Mouse (Mus musculus) heart, embryonic 11.5 days (tissue): Measurements from ENCODE around the gene Ddx50. TPM values are rescaled to one million over a fixed set of nuclear protein-coding genes. Genes with fewer than 3 reads are reported as not detected.

Source experiments
- ATAC-seq: fragments of 200-750 bp; cut with Nextera tagmentation; replicated peaks from 2 replicates; pipeline ENCODE4 v1.8.0; 2017; ENCODE audit warnings: moderate library complexity; ENCODE audit not compliant: insufficient number of reproducible peaks, low FRiP score, low TSS enrichment
- H3K27ac ChIP-seq: fragments of 300-500 bp; sonication (generic); 2 replicates; pipeline ENCODE4 v1.5.1; 2014; ENCODE audit warnings: mild to moderate bottlenecking, low read depth, low read length
- H3K27me3 ChIP-seq: fragments of 300-500 bp; sonication (generic); 2 replicates; pipeline ENCODE4 v1.6.1; 2014; ENCODE audit warnings: mild to moderate bottlenecking, low read length, mixed read lengths; ENCODE audit not compliant: control insufficient read depth, insufficient read depth
- H3K36me3 ChIP-seq: fragments of 300-500 bp; sonication (generic); 2 replicates; pipeline ENCODE4 v1.6.1; 2014; ENCODE audit warnings: mild to moderate bottlenecking, low read length, moderate library complexity, mixed read lengths; ENCODE audit not compliant: control insufficient read depth, insufficient read depth
- H3K4me1 ChIP-seq: fragments of 300-500 bp; sonication (generic); 2 replicates; pipeline ENCODE4 v1.6.1; 2014; ENCODE audit warnings: low read length; ENCODE audit not compliant: control insufficient read depth, insufficient read depth
- H3K4me2 ChIP-seq: fragments of 300-500 bp; sonication (generic); 2 replicates; pipeline ENCODE4 v1.6.1; 2014; ENCODE audit warnings: mild to moderate bottlenecking, moderate library complexity
- H3K4me3 ChIP-seq: fragments of 300-500 bp; sonication (generic); 2 replicates; pipeline ENCODE4 v1.5.1; 2014; ENCODE audit warnings: low read depth, low read length
- H3K9ac ChIP-seq: fragments of 300-500 bp; sonication (generic); 2 replicates; pipeline ENCODE4 v1.6.1; 2014; ENCODE audit warnings: mild to moderate bottlenecking, low read depth, low read length, moderate library complexity
- H3K9me3 ChIP-seq: fragments of 300-500 bp; sonication (generic); replicated peaks from 2 replicates; pipeline ENCODE4 v1.6.1; 2016; ENCODE audit warnings: low read length; ENCODE audit not compliant: control insufficient read depth
- WGBS: fragments of 180-500 bp; shearing (Covaris S2); extraction: QIAGEN DNeasy Blood & Tissue Kit; methylation state at CpG from one replicate; pipeline ENCODE4 v1.1.7; 2014; ENCODE audit not compliant: insufficient replicate concordance; 5-methylcytosine and 5-hydroxymethylcytosine counted together
- polyA plus RNA-seq: library from polyadenylated mRNA; unstranded; fragments of >200 nt; fragmentation: Nextera tagmentation; extraction: Ambion mirVana; gene quantifications from 2 replicates; pipeline ENCODE4 v1.2.1, GENCODE M21; 2014

Ddx50 gene
- polyA plus RNA-seq = 107 and 125 TPM in 2 replicates

GRCm38 (mm10) chr10:62650881-62651810, at the start of gene Ddx50:
TSS of gene Ddx50 (minus strand) at chr10:62651218.
- ATAC-seq = peak; percentile 98
- H3K9me3 ChIP-seq = no peaks in the 10 kb centered on the region
- H3K27ac ChIP-seq = peak within 1 kb of the TSS; percentile 93
- peak within 1 kb of the TSS; percentile 91 for H3K9ac ChIP-seq
- under 1% methylated on average over 88 of the region's 89 CpGs for WGBS
- peak within 1 kb of the TSS; percentile 97 for H3K4me3 ChIP-seq
- H3K4me1 ChIP-seq = peaks cover 9% of the 10 kb centered on the region
- H3K36me3 ChIP-seq = peaks cover 5% of the 10 kb centered on the region; the same call in 1 of the 2 replicates
- peak within 1 kb of the TSS; percentile 68 for H3K4me2 ChIP-seq
- no peaks in the 10 kb centered on the region for H3K27me3 ChIP-seq

DNA sequence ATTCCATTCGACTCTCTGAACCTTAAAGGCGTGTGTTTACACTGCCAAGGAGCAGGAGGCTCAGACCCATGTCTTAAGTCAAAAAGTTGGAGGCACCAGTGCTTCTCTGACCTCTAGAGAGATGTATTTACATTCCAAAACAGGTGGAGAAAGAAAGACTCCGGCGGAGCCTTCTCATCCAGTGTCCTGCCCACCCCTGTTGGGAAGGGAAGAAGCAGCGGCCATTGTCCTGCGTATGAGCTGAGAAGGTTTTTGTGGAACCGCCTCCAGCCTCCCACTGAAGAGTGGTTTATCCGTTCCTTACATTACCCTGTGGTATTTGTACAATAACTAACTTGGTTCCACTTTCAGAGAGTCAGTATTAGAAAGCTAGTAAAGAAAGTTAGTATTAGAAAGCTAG, 41.8 kb upstream of the Ddx50 start:
- H3K27ac ChIP-seq = no peak overlapping the region
- ATAC-seq = no peak
- no peak overlapping the region for H3K4me2 ChIP-seq
- H3K27me3 ChIP-seq = no peaks in the 10 kb centered on the region
- no peaks in the 10 kb centered on the region for H3K36me3 ChIP-seq
- no peak overlapping the region for H3K9ac ChIP-seq
- 63% methylated on average over 8 of the region's 8 CpGs for WGBS
- no peaks in the 10 kb centered on the region for H3K4me1 ChIP-seq
- H3K4me3 ChIP-seq = no peak overlapping the region
- H3K9me3 ChIP-seq = no peaks in the 10 kb centered on the region

DNA sequence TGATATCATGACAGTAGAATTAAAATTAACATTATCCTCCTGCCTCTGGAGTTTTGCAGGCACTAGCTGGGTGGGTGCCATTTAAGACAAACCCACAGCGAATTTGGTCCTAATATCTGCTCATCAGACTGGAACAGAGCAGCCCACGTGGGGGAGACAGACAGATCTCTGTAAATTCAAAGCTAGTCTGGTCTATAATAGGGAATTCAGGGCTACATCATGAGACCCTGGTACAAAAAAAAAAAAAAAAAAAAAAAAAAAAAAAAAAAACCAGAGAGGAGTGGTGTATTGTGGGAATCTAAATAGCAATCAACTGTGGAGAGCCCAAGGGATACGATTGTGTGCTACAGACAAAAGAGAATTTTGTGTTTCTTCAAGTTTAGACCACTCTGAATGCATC, 41.2 kb upstream of the Ddx50 start:
- H3K27me3 ChIP-seq = no peaks in the 10 kb centered on the region
- H3K27ac ChIP-seq = no peak overlapping the region
- ATAC-seq = no peak
- no peaks in the 10 kb centered on the region for H3K36me3 ChIP-seq
- H3K9ac ChIP-seq = no peak overlapping the region
- H3K4me3 ChIP-seq = no peak overlapping the region
- WGBS = 81% methylated on average over 3 of the region's 3 CpGs
- H3K9me3 ChIP-seq = no peaks in the 10 kb centered on the region
- H3K4me1 ChIP-seq = no peaks in the 10 kb centered on the region
- no peak overlapping the region for H3K4me2 ChIP-seq

- Histone ChIP-seq H3K4me2 (no peak overlapping the region), H3K27ac (no peak overlapping the region), H3K9me3 (no peaks in the 10 kb centered on the region), H3K27me3 (no peaks in the 10 kb centered on the region), H3K36me3 (no peaks in the 10 kb centered on the region), H3K9ac (no peak overlapping the region), H3K4me3 (no peak overlapping the region), H3K4me1 (no peaks in the 10 kb centered on the region)
- ATAC-seq = no peak
- whole genome bisulfite sequencing = 82% methylated on average over 15 of the region's 15 CpGs
Measured at GRCm38 (mm10) chr10:62687032-62687674, 36.1 kb upstream of the Ddx50 start.

DNA sequence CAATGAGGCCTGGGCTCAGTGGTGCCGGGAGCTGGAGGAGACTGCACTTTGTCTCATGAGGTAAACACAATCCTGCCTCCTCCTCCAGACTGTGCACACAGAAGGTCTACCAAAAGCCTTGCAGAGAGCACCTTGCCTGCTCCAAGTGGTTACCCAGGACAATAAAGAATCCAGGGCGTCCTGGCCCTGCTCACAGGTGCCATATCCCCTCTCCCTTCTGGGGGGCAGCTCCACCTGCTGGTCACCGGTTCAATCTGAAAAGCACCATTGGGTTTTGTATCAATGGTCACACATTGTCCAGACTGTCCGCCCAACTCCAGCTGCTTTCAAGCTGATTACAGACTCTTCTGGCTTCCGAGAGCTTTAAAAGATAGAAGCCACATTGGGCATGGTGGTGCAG, 32.0 kb upstream of the Ddx50 start:
- Histone ChIP-seq H3K27ac (no peak overlapping the region), H3K27me3 (no peaks in the 10 kb centered on the region), H3K4me1 (no peaks in the 10 kb centered on the region), H3K36me3 (no peaks in the 10 kb centered on the region), H3K4me2 (no peak overlapping the region), H3K9me3 (peaks cover 4% of the 10 kb centered on the region; the same call in 1 of the 2 replicates), H3K4me3 (no peak overlapping the region), H3K9ac (no peak overlapping the region; the same call in 1 of the 2 replicates)
- WGBS = 45% methylated on average over 5 of the region's 5 CpGs
- ATAC-seq = no peak

DNA sequence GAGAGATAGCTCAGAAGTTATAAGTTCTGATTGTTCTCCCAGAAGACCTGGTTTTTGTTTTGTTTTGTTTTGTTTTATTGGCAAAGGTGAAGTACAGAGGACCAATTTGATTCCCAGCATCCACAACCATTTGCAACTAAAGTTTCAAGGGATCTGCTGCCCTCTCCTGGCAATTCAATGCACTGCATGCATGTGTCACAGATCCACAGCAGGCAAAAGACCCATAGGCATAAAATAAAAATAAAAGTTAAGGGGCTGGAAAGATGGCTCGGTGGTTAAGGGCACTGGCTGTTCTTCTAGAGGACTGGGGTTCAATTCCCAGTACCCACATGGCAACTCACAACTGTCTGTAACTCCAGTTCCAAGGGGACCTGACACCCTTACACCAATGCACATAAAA, 28.8 kb upstream of the Ddx50 start:
- 64% methylated on average over 1 of the region's 1 CpGs for WGBS
- Histone ChIP-seq H3K4me1 (no peaks in the 10 kb centered on the region), H3K4me2 (no peak overlapping the region), H3K9ac (no peak overlapping the region), H3K4me3 (no peak overlapping the region), H3K36me3 (no peaks in the 10 kb centered on the region), H3K27me3 (no peaks in the 10 kb centered on the region), H3K27ac (no peak overlapping the region), H3K9me3 (peaks cover 4% of the 10 kb centered on the region; the same call in 1 of the 2 replicates)
- no peak for ATAC-seq

DNA sequence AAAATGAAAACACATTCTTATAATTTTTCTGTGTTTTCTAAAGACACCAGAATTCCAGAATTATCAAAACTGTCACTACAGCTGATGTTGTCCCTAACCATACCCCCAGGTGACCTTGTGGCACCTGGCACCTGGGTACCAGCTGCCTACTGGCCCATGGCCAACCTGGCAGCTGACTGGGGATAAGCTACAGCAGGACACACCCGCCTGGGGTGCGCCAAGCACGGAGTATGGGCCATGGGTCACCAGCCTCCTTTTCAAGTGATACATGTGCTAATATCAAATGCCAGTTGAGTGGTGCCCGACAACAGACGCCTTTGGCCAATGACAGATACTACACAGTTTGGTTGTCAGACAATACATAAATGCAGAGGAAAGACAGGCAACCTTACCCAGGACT, 26.3 kb upstream of the Ddx50 start:
- H3K9me3 ChIP-seq = peaks cover 4% of the 10 kb centered on the region; the same call in 1 of the 2 replicates
- 71% methylated on average over 5 of the region's 5 CpGs for WGBS
- no peak overlapping the region for H3K27ac ChIP-seq
- H3K36me3 ChIP-seq = no peaks in the 10 kb centered on the region
- ATAC-seq = no peak
- H3K4me2 ChIP-seq = no peak overlapping the region
- no peaks in the 10 kb centered on the region for H3K4me1 ChIP-seq
- no peak overlapping the region for H3K9ac ChIP-seq
- H3K27me3 ChIP-seq = no peaks in the 10 kb centered on the region
- H3K4me3 ChIP-seq = no peak overlapping the region

DNA sequence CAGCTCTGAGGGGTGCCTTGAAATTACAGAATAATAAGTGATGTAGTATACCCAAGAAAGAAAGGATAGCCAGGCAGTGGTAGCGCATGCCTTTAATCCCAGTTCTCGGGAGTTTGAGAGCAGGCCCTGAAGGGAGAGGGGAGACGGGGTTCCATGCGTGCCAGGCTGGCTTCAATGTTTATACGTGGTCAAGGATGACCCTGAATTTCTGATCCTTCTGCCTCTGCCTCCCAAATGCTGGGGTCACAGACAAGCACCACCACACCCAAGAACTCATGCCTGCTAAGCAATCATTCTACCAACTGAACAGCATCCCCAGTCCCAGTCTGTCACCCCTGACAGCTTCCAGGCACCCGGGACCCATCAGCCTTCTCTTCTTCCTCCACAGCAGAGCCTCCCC, 25.2 kb upstream of the Ddx50 start:
- Histone ChIP-seq H3K9me3 (peaks cover 4% of the 10 kb centered on the region; the same call in 1 of the 2 replicates), H3K27ac (no peak overlapping the region), H3K4me1 (no peaks in the 10 kb centered on the region), H3K36me3 (no peaks in the 10 kb centered on the region), H3K27me3 (no peaks in the 10 kb centered on the region), H3K9ac (no peak overlapping the region), H3K4me3 (no peak overlapping the region), H3K4me2 (no peak overlapping the region)
- no peak for ATAC-seq
- 77% methylated on average over 6 of the region's 6 CpGs for WGBS
